Mouse (Mus musculus) C2C12 (cell line): ENCODE measurements around the gene Itgb3bp.

Experiments used
- CTCF ChIP-seq: IDR thresholded peaks from one replicate; pipeline ENCODE4 v1.5.1; 2011; ENCODE audit not compliant: control insufficient read depth, insufficient read depth, insufficient read length
- MAX ChIP-seq: IDR thresholded peaks from one replicate; pipeline ENCODE4 v1.6.1; 2011; ENCODE audit warnings: mild to moderate bottlenecking, control low read depth
- MYOD1 ChIP-seq: IDR thresholded peaks from one replicate; pipeline ENCODE4 v1.6.1; 2011; ENCODE audit warnings: low read depth; ENCODE audit not compliant: control insufficient read depth, insufficient read length
- MYOG ChIP-seq: IDR thresholded peaks from one replicate; pipeline ENCODE4 v1.6.1; 2011; ENCODE audit not compliant: control insufficient read depth, insufficient read length; ENCODE audit errors: extremely low read depth
- USF1 ChIP-seq: IDR thresholded peaks from one replicate; pipeline ENCODE4 v1.6.1; 2011; ENCODE audit warnings: low read depth, mild to moderate bottlenecking, control low read depth, moderate library complexity

GRCm38 (mm10) chr4:99941655-99942414 lies 12.2 kb upstream of the Itgb3bp start:
- TF ChIP-seq CTCF (no peak), MYOD1 (no peak), USF1 (no peak), MAX (no peak), MYOG (no peak)
